Mouse (Mus musculus) neural tube, embryonic 12.5 days (tissue): Measurements from ENCODE around the gene Epb41l1. TPM values are rescaled to one million over a fixed set of nuclear protein-coding genes. Genes with fewer than 3 reads are reported as not detected.

ENCODE experiments used
- ATAC-seq: fragments of 200-750 bp; cut with Nextera tagmentation; 2 replicates; pipeline ENCODE4 v1.8.0; 2017; ENCODE audit warnings: low read depth, mild to moderate bottlenecking, moderate TSS enrichment, moderate library complexity; ENCODE audit not compliant: low FRiP score
- H3K27ac ChIP-seq: fragments of 300-500 bp; sonication (generic); 2 replicates; pipeline ENCODE4 v1.5.1; 2016
- H3K27me3 ChIP-seq: fragments of 300-500 bp; sonication (generic); replicated peaks from 2 replicates; pipeline ENCODE4 v1.6.1; 2016; ENCODE audit warnings: mild to moderate bottlenecking
- H3K36me3 ChIP-seq: fragments of 300-500 bp; sonication (generic); 2 replicates; pipeline ENCODE4 v1.6.1; 2016; ENCODE audit warnings: mild to moderate bottlenecking
- H3K4me1 ChIP-seq: fragments of 300-500 bp; sonication (generic); 2 replicates; pipeline ENCODE4 v1.6.1; 2016
- H3K4me2 ChIP-seq: fragments of 300-500 bp; sonication (generic); replicated peaks from 2 replicates; pipeline ENCODE4 v1.6.1; 2016; ENCODE audit warnings: mild to moderate bottlenecking
- H3K4me3 ChIP-seq: fragments of 300-500 bp; sonication (generic); 2 replicates; pipeline ENCODE4 v1.5.1; 2016
- H3K9ac ChIP-seq: fragments of 300-500 bp; sonication (generic); 2 replicates; pipeline ENCODE4 v1.6.1; 2016; ENCODE audit warnings: mild to moderate bottlenecking
- H3K9me3 ChIP-seq: fragments of 300-500 bp; sonication (generic); 2 replicates; pipeline ENCODE4 v1.6.1; 2016; ENCODE audit warnings: mild to moderate bottlenecking
- WGBS: fragments of 180-500 bp; shearing (Covaris S2); methylation state at CpG from one replicate; pipeline ENCODE4 v1.1.7; 2016; 5-methylcytosine and 5-hydroxymethylcytosine counted together
- polyA plus RNA-seq: library from polyadenylated mRNA; unstranded; fragments of >200 nt; fragmentation: Nextera tagmentation; extraction: Ambion mirVana; gene quantifications from 2 replicates; pipeline ENCODE4 v1.2.1, GENCODE M21; 2016

Gene Epb41l1
- polyA plus RNA-seq, 1 experiment from 2014 or later, result 5.1 TPM

DNA sequence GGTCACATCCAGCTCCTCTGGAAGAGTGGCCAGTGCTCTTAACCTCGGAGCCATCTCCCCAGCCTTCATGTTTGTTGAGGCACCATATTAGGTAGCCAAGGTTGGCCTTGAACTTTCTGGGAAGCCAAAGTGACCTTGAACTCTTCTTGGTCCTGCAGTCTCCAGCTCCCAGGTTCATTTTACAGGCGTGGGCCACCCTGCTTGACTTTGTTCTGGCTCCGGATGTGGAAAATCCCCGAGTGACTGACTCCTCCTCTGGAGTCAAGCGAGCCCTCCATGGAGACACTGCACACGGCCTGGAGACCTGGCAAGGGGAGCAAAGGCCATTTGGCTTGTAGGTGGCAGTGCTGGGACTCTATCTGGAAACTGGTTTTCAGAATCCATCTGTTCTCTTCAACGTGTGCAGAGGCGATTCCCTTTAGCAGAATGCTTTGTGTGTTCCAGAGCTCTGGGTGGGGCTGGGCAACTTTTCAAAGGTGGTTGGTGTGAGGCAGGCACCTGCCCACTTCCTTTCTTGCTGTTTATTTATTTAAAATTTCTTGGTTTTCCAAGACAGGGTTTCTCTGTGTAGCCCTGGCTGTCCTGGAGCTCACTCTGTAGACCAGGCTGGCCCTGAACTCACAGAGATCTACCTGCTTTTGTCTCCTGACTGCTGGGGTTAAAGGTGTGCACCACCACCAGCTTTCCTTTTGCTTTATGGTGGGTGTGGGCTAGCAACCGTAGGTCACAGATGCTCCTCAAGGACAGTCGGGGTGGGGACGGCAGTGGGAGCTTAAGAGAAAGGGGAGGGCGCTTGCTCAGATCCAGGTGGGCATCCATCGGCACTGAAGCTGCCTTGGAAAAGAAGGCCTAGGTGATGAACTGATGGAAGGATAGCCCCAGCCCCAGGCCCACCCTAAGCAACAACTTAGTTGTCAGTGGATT, 30.8 kb downstream of the Epb41l1 start:
- H3K4me1 ChIP-seq, result peaks cover 6% of the 10 kb centered on the region; the same call in 1 of the 2 replicates
- H3K9ac ChIP-seq, result no peak overlapping the region
- no peaks in the 10 kb centered on the region for H3K27me3 ChIP-seq
- no peak overlapping the region for H3K4me3 ChIP-seq
- H3K36me3 ChIP-seq, result no peaks in the 10 kb centered on the region
- H3K27ac ChIP-seq, result no peak overlapping the region
- no peaks in the 10 kb centered on the region for H3K9me3 ChIP-seq
- whole genome bisulfite sequencing, result 87% methylated on average over 13 of the region's 13 CpGs
- ATAC-seq, result no peak
- H3K4me2 ChIP-seq, result no peak overlapping the region

DNA sequence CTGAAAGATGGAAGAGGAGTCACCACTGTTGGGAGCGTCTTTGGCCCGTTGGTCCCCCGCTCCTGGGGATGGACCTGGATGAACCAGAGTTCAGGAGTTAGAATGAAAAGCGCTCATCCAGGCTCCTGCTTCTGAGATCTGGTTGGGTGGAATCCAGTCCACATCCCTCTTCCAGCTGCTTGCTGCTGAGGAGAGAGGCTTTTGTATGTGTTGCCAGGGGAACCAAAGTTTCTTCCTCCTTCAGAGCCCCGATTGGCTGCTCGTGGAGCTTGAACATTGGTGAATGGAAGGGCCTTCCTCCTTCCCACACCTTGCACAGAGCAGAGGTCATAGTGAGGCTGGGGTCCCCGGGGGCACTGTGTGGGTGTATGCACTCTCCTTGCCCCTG, 31.4 kb downstream of the Epb41l1 start:
- Histone ChIP-seq H3K4me2 (no peak overlapping the region), H3K4me3 (no peak overlapping the region), H3K27me3 (no peaks in the 10 kb centered on the region), H3K36me3 (no peaks in the 10 kb centered on the region), H3K9ac (no peak overlapping the region), H3K9me3 (no peaks in the 10 kb centered on the region), H3K27ac (no peak overlapping the region), H3K4me1 (peaks cover 6% of the 10 kb centered on the region; the same call in 1 of the 2 replicates)
- 60% methylated on average over 7 of the region's 7 CpGs for WGBS
- ATAC-seq, result no peak

DNA sequence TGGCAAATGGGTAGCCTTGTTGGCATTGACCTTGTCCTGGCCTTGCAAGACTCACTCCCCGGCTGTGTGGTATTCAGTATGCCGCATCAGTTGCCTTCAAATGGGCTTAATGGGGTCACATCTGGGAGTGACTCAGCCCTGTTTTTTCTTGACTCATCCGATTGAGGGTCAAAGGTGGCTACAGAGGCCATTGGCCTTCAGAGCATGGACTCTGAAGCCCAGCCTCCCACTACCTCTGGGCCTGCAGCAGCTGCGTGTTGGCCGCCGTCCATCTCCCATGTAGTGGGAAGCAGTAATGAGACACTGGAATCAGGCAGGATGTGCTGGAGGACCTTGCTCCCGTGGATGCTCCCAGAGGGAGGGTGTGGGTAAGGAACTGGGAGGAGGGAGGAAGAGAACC, 33.1 kb downstream of the Epb41l1 start:
- no peak for ATAC-seq
- H3K9me3 ChIP-seq, result no peaks in the 10 kb centered on the region
- no peak overlapping the region for H3K27ac ChIP-seq
- peaks cover 4% of the 10 kb centered on the region; the same call in 1 of the 2 replicates for H3K4me1 ChIP-seq
- no peaks in the 10 kb centered on the region for H3K27me3 ChIP-seq
- WGBS, result 80% methylated on average over 7 of the region's 7 CpGs
- H3K4me3 ChIP-seq, result no peak overlapping the region
- H3K9ac ChIP-seq, result no peak overlapping the region
- H3K36me3 ChIP-seq, result no peaks in the 10 kb centered on the region
- no peak overlapping the region for H3K4me2 ChIP-seq

DNA sequence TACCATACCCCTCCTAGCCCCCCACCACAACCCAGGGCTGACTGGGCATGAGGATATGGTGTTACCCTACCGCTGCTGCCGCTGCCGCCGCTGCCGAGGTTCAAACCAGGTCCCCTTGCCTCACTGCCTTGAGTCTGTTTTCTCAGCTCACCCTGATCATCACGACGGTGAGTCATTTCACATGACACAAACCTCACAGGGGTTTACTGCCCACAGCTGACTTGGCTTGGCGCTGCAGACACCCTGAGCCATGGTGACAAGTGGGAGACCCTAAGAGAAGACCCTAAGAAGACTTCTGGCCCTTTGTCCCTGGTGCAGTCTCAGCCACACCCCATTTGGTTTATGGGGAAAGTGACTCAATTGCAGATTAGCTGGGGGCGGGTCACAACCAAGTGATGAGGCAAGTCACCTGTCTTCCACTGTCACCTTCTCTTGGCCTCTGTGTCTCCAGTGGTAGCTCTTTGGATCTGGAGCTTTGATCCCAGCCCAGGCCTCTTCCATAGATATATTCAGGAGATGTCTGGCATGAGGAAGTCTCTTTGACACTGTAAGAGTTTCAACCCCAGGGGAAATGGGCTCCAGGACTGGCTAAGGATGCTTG, 34.9 kb downstream of the Epb41l1 start:
- ATAC-seq, result no peak

DNA sequence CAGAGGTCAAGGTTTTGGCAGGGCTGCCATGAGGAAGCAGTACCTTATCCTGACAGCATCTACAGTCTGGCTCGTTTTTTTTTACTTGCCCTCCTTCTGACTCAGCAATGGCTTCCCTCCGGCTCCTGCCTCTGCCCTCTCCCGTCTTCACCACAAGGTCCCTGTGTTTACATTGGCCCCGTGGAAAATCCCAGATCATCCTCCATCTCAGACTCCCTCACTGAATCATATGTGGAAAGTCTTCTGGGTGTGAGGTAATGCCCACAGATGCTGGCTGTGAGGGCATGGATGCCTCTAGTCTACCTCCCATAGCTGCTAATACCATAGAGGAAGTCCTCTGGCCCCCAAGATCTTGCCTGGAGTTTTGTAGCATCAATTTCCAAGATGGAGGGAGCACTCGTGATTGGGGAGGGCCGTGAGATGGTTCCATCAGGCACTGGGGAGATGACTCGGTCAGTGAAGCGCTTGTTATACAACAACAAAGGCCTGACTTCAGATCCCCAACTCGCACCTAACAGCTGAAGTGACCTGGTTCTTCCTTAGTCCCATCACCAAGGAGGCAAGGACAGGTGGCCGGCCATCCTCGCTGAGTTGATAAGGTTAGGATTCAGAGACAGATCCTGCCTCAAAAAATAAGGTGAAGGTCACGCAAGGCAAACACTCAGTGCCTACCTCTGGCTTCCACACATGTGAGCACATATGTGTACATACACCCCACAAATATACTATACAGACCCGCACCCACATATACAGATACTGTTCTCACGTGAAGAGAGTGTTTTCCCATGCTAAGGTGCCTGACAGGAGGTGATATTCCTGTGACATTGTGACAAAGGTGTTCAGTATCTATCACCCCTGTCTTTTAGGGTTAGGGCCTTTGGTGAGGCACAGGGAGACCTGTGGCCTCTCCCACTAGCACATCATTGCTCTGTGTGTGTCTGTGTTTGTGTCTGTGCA, 36.0 kb downstream of the Epb41l1 start:
- no peaks in the 10 kb centered on the region for H3K27me3 ChIP-seq
- no peak for ATAC-seq
- H3K27ac ChIP-seq, result no peak overlapping the region
- no peak overlapping the region for H3K9ac ChIP-seq
- H3K4me1 ChIP-seq, result peaks cover 4% of the 10 kb centered on the region
- H3K36me3 ChIP-seq, result no peaks in the 10 kb centered on the region
- WGBS, result 78% methylated on average over 14 of the region's 14 CpGs
- no peak overlapping the region for H3K4me3 ChIP-seq
- no peak overlapping the region for H3K4me2 ChIP-seq
- H3K9me3 ChIP-seq, result no peaks in the 10 kb centered on the region

More for the DNA sequence above, 34.9 kb downstream of the Epb41l1 start:
- Histone ChIP-seq H3K27ac (no peak overlapping the region), H3K9ac (no peak overlapping the region), H3K27me3 (no peaks in the 10 kb centered on the region), H3K9me3 (no peaks in the 10 kb centered on the region), H3K4me2 (no peak overlapping the region), H3K4me3 (no peak overlapping the region), H3K4me1 (peaks cover 4% of the 10 kb centered on the region), H3K36me3 (no peaks in the 10 kb centered on the region)
- 82% methylated on average over 9 of the region's 9 CpGs for WGBS

DNA sequence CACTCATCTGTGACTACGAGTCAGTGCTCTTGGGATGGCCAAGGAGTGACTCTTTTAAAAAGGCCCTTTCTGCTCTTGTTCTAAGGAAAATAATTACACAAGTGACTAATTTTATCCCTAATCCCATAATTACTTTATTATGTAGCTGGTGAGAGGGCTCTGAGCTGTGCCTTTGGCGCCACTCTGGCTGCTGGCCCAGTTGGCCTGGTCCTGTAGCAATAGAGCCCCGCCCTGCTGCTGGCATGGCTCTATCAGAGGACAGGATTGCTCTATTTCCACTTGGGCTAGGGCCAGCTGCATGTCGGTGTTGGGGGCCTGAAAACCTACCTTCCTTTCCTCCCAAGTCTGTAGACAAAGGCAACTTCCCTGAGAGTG, 36.6 kb downstream of the Epb41l1 start:
- Histone ChIP-seq H3K9ac (no peak overlapping the region), H3K9me3 (no peaks in the 10 kb centered on the region), H3K36me3 (no peaks in the 10 kb centered on the region), H3K27me3 (no peaks in the 10 kb centered on the region), H3K4me2 (no peak overlapping the region), H3K27ac (no peak overlapping the region), H3K4me1 (peaks cover 4% of the 10 kb centered on the region), H3K4me3 (no peak overlapping the region)
- 75% methylated on average over 4 of the region's 4 CpGs for WGBS
- no peak for ATAC-seq

DNA sequence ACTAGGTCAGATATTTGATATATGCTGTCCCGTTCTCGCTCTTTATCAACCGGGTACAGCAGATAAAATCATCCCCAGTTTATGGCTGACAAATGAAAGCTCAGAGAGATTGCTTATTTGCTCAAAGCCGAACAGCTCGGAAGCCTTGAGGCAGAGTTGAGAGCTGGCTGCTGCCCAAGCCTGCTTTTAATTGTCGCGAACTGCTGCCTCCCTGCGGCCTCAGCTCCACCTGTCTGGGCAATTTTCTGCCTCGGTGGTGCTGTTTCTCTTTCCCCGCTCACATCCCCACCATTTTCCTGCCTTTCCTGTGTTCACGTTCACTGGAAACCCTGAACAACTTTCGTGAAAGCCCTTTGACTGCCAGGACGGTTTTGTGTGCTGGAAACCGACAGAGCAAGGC, 39.8 kb downstream of the Epb41l1 start:
- peaks cover 10% of the 10 kb centered on the region for H3K4me1 ChIP-seq
- H3K4me3 ChIP-seq, result no peak overlapping the region
- 41% methylated on average over 14 of the region's 14 CpGs for WGBS
- no peak overlapping the region for H3K4me2 ChIP-seq
- H3K9ac ChIP-seq, result no peak overlapping the region
- no peak for ATAC-seq
- no peaks in the 10 kb centered on the region for H3K36me3 ChIP-seq
- H3K27ac ChIP-seq, result no peak overlapping the region
- H3K27me3 ChIP-seq, result no peaks in the 10 kb centered on the region
- no peaks in the 10 kb centered on the region for H3K9me3 ChIP-seq

DNA sequence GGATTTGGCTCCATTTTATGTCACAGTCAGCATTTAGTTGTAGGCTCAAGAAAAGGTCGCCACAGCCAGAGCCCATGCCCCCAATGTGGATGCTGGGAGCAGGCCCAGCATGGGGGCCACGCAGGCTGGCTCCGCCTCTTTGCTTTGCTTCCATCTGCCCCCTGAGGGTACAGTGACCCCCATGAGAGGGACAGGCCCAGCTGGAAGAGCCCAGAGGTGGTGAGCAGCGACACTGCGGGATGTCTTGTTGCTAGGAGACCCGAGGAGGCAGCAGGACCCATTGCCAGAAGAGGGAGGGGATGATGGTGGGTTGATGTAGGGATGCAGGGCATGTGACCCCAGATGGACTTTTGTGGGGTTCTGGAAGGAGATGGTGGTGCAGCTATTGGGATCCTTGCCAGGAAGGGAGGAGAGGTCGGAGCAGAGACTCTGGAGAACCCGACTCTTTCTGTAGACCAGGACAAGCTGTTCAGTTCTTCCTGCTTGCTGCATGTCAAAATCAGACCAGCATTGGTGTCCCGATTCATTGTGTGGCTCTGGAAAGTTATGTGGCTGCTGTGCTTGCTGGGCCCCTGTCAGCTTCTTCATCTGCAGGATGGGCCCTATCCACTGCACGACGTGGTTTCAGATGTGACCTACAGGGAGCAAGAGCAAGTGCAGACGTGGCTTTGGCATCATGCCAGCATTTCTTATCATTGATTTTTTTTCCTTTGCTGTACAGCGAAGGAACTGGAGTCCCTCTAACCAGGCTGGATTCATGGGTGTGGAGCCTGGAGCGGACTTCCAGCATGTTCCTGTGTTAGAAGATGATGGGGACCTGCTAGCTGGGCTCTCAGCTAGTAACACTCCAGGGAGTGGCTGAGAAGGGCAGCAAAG, 41.7 kb downstream of the Epb41l1 start:
- 54% methylated on average over 14 of the region's 14 CpGs for WGBS
- no peak for ATAC-seq
- Histone ChIP-seq H3K4me1 (peaks cover 10% of the 10 kb centered on the region), H3K27ac (no peak overlapping the region), H3K27me3 (no peaks in the 10 kb centered on the region), H3K9ac (no peak overlapping the region), H3K36me3 (no peaks in the 10 kb centered on the region), H3K4me3 (no peak overlapping the region), H3K9me3 (no peaks in the 10 kb centered on the region), H3K4me2 (no peak overlapping the region)

DNA sequence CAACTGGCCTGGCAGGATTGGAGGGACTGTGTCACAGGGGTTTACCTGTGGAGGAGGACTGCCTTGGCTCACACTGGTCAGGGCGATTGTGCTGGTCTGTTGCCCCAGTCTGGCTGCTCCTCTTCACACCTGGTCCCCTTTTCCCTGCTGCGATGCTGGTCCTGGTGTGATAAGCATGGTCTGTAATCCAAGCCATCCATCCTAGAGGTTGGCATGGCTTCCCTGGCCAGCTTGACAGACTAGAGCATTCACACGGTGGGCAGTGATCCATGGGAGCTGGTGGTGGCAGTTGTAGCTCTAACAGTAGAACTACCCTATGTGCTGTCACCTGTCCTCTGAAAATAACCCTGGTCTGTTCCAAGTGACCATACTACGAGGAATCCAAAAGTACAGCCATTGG, 43.7 kb downstream of the Epb41l1 start:
- H3K27ac ChIP-seq, result no peak overlapping the region
- H3K4me1 ChIP-seq, result peaks cover 10% of the 10 kb centered on the region
- H3K4me2 ChIP-seq, result no peak overlapping the region
- no peak overlapping the region for H3K4me3 ChIP-seq
- WGBS, result 91% methylated on average over 4 of the region's 4 CpGs
- no peak for ATAC-seq
- H3K36me3 ChIP-seq, result no peaks in the 10 kb centered on the region
- no peaks in the 10 kb centered on the region for H3K9me3 ChIP-seq
- H3K27me3 ChIP-seq, result no peaks in the 10 kb centered on the region
- H3K9ac ChIP-seq, result no peak overlapping the region

DNA sequence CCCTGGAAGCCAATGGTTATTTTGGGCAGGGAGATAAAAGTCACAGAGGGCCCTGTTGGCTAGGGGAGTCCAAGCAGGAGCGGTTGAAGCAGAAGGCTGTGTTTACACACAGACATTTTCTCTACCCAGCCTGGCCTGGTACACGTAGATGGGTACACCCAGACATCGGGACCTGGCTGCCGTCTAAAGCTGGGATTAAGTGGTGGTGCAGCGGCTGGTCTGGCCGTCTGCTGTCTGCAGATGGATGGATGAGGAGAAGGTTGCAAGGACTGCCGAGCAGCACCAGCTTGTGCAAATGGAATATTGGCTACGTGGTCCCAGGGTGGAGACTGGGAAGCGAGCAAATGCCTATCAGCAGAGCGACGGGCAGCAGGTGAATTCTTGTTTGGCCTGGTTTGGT, 46.8 kb downstream of the Epb41l1 start:
- Histone ChIP-seq H3K36me3 (no peaks in the 10 kb centered on the region), H3K27ac (no peak overlapping the region), H3K9me3 (no peaks in the 10 kb centered on the region), H3K4me2 (no peak overlapping the region), H3K9ac (no peak overlapping the region), H3K4me1 (0 out of 2 replicates have a peak, but pooled peaks cover 4% of the 10 kb centered on the region), H3K4me3 (no peak overlapping the region), H3K27me3 (no peaks in the 10 kb centered on the region)
- no peak for ATAC-seq
- WGBS, result 91% methylated on average over 11 of the region's 11 CpGs

DNA sequence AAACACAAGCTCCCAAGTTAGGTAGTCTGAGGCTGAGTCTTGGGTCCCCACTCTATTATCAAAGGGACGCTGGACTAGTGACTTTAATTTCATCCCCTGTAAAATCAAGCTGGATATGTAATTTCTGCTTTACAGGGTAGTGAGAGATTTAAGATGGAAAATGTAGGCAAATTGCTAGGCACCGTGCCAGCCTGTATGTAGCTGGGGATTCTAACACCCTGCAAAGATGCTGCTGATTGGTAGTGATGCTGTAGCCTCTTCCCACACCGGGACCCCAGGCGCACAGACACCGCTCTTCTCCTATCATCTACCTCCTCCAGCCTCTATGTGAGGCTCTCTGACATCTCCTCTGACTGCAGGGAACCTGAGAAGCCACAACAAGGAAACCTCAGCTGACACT, 48.2 kb downstream of the Epb41l1 start:
- Histone ChIP-seq H3K9ac (no peak overlapping the region), H3K4me1 (no peaks in the 10 kb centered on the region)
- WGBS, result 88% methylated on average over 5 of the region's 5 CpGs

More for the DNA sequence above, 48.2 kb downstream of the Epb41l1 start:
- Histone ChIP-seq H3K36me3 (no peaks in the 10 kb centered on the region), H3K27ac (no peak overlapping the region), H3K4me3 (no peak overlapping the region), H3K9me3 (no peaks in the 10 kb centered on the region), H3K27me3 (no peaks in the 10 kb centered on the region), H3K4me2 (no peak overlapping the region)
- ATAC-seq, result no peak
